Mouse (Mus musculus): ENCODE measurements around the gene Nradd. TPM values are rescaled to one million over a fixed set of nuclear protein-coding genes. Genes with fewer than 3 reads are reported as not detected.

Nradd gene
- total and polyA plus RNA-seq, 3 experiments: 1.3 to 5.8 (median 2.2) TPM

DNA sequence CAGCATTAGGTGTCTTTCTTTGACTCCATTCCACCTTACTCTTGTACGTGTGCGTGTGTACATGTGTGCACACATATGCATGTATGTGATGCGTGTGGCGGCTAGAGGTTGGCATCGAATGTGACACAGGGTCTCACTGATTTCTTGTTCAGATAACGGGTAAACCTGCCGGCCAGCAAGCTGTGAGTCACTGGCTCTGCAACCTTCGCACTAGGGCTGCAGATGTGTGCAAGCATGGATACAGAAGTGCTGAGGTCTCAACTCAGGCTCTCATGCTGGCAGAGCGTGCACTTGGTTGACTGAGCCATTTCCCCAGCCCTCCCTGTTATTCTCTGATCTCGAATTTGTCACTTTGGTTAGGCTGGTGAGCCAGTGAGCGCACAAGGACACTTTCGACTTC is 35.3 kb upstream of the Nradd start:
- ATAC-seq (ENCODE audit: extremely low read depth, insufficient number of reproducible peaks, low FRiP score, poor library complexity, severe bottlenecking): no peak
- Histone ChIP-seq H3K9me3 (replicated peaks) (no peaks in the 10 kb centered on the region), H3K27me3 (ENCODE audit: insufficient read depth, low read length) (no peaks in the 10 kb centered on the region), H3K4me3 (ENCODE audit: low read depth, low read length) (peak overlapping the region; percentile 22; the same call in 1 of the 2 replicates), H3K36me3 (replicated peaks) (peaks cover 39% of the 10 kb centered on the region), H3K4me1 (ENCODE audit: insufficient read depth, low read depth, low read length) (peaks cover 79% of the 10 kb centered on the region)
- TF ChIP-seq POLR2AphosphoS5 (IDR thresholded peaks at IDR 0.05; ENCODE audit: insufficient replicate concordance, low read depth, low read length): no peak
- no peak for TF ChIP-seq GATA2 (IDR thresholded peaks at IDR 0.05; ENCODE audit: borderline replicate concordance, low read depth, low read length)
- TF ChIP-seq TAL1 (conservative IDR thresholded peaks at IDR 0.05; ENCODE audit: low read depth, low read length): no peak
- no peak for TF ChIP-seq GATA1 (IDR thresholded peaks at IDR 0.05; ENCODE audit: borderline replicate concordance, low read length)
- no peak for TF ChIP-seq CTCF (IDR thresholded peaks at IDR 0.05; ENCODE audit: low read depth, low read length)
- no peak for DNase-seq (ENCODE audit: low spot score)

DNA sequence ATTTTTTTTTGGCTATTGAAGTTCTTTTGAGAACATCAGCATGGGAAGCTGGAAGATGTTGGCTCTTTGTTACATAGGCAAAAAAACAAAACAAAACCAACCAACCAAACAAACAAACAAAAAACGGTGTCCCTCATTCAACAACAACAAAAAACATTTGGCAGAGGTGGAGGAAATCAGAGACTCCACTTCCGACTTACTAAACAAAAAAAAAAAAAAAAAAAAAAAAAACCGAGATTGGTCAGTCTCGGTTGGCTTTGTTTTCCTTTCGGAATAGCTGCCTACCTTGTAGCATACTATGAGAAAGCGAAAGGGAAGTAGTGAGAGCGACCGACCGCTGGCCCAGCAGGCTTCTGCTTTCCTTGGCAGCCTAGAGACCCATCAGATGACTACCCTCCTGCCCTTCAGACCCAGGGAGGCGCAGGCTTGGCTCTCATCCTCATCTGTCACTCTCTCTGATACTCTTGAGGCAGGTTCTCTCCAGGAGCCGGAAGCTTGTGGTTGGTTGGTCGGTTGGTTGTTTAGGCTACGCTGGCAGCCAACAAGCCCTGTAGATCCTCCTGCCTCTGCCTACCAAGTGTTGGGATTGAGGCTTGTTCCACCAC is 33.3 kb upstream of the Nradd start:
- Histone ChIP-seq H3K9me3 (replicated peaks) (no peaks in the 10 kb centered on the region), H3K27me3 (ENCODE audit: insufficient read depth, low read length) (no peaks in the 10 kb centered on the region), H3K4me3 (ENCODE audit: low read depth, low read length) (peak overlapping the region; percentile 78), H3K36me3 (replicated peaks) (peaks cover 31% of the 10 kb centered on the region), H3K4me1 (ENCODE audit: insufficient read depth, low read depth, low read length) (peaks cover 77% of the 10 kb centered on the region)
- TF ChIP-seq CTCF (IDR thresholded peaks at IDR 0.05; ENCODE audit: low read depth, low read length): no peak
- TF ChIP-seq TAL1 (conservative IDR thresholded peaks at IDR 0.05; ENCODE audit: low read depth, low read length): no peak
- no peak for TF ChIP-seq GATA2 (IDR thresholded peaks at IDR 0.05; ENCODE audit: borderline replicate concordance, low read depth, low read length)
- TF ChIP-seq POLR2AphosphoS5 (IDR thresholded peaks at IDR 0.05; ENCODE audit: insufficient replicate concordance, low read depth, low read length): no peak
- no peak for TF ChIP-seq GATA1 (IDR thresholded peaks at IDR 0.05; ENCODE audit: borderline replicate concordance, low read length)
- no peak for ATAC-seq (ENCODE audit: extremely low read depth, insufficient number of reproducible peaks, low FRiP score, poor library complexity, severe bottlenecking)
- no peak for DNase-seq (ENCODE audit: low spot score)

DNA sequence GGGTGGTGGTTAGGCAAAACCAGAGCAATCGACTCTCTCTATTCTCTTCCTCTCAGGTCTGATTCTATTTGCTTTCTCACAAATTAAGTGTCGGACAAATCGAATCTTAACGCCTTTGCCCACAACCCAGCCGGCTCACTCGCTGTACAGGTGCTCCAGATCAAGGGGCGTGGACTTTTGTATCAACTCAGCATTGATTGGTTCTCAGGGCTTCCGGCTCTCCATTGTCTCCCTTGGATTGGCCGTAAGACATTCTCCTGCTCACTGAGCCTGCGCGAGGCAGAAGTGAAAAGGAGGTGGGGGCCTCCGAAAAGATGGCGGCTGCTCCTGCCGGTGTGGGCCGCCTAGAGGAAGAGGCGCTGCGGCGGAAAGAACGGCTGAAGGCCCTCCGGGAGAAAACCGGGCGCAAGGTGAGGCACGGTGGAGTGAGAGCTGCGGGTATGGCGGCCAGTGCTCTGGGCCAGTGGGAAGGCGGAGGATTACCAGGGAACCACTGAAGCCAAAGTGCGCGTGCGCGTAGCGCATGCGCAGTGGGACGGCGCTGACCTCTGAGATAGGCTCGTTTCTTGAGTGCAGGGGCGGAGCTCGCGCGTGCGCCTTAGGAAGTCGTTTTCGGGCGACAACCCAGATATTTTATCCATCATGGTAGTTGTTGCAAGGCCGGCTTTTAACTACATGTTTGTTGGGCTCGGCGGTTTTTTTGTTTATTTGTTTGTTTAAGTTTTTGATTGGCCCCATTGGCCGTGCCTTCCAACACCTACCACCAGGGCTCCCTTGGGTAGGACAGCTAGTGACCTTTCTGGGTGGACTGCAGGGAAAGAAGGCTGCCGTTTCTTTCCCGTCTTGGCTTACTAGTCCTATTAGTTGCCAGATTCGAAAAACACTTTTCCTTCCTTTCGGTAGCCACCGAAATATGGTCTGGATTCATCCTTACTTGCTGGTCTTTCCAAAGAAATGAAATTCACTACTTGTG is 32.3 kb upstream of the Nradd start, which contains the start of gene Ccdc12:
TSS of gene Ccdc12 (plus strand) at position 255 of the 973 bp plus-strand sequence.
- no peaks in the 10 kb centered on the region for H3K27me3 ChIP-seq (ENCODE audit: insufficient read depth, low read length)
- peaks cover 77% of the 10 kb centered on the region for H3K4me1 ChIP-seq (ENCODE audit: insufficient read depth, low read depth, low read length)
- peaks cover 30% of the 10 kb centered on the region for H3K36me3 ChIP-seq (replicated peaks)
- peak within 1 kb of the TSS; percentile 78 for H3K4me3 ChIP-seq (ENCODE audit: low read depth, low read length)
- H3K9me3 ChIP-seq (replicated peaks): no peaks in the 10 kb centered on the region
- no peak for TF ChIP-seq GATA2 (IDR thresholded peaks at IDR 0.05; ENCODE audit: borderline replicate concordance, low read depth, low read length)
- TF ChIP-seq POLR2AphosphoS5 (IDR thresholded peaks at IDR 0.05; ENCODE audit: insufficient replicate concordance, low read depth, low read length): no peak
- no peak for TF ChIP-seq TAL1 (conservative IDR thresholded peaks at IDR 0.05; ENCODE audit: low read depth, low read length)
- TF ChIP-seq CTCF (IDR thresholded peaks at IDR 0.05; ENCODE audit: low read depth, low read length): no peak
- no peak for TF ChIP-seq GATA1 (IDR thresholded peaks at IDR 0.05; ENCODE audit: borderline replicate concordance, low read length)
- peak; percentile 93 for DNase-seq (ENCODE audit: low spot score)
- ATAC-seq (ENCODE audit: extremely low read depth, insufficient number of reproducible peaks, low FRiP score, poor library complexity, severe bottlenecking): peak; percentile 71

DNA sequence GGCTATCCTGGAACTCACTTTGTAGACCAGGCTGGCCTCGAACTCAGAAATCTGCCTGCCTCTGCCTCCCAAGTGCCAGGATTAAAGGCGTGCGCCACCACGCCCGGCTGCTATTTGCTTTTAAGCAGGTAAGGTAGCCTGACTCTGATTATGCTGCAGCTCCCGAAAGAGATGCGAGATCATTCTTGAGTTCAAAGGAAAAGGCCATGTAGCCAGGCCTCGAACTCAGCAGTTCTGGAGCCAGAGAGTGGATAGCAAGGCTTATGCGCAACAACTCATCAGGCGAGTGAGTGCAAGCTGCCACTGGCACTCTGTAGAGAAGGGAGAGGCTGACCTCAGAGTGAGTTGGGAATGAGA is 31.4 kb upstream of the Nradd start:
- Histone ChIP-seq H3K27me3 (ENCODE audit: insufficient read depth, low read length) (no peaks in the 10 kb centered on the region), H3K4me3 (ENCODE audit: low read depth, low read length) (peak overlapping the region; percentile 78), H3K9me3 (replicated peaks) (no peaks in the 10 kb centered on the region), H3K36me3 (replicated peaks) (peaks cover 39% of the 10 kb centered on the region), H3K4me1 (ENCODE audit: insufficient read depth, low read depth, low read length) (peaks cover 78% of the 10 kb centered on the region)
- TF ChIP-seq GATA2 (IDR thresholded peaks at IDR 0.05; ENCODE audit: borderline replicate concordance, low read depth, low read length) (no peak), TAL1 (conservative IDR thresholded peaks at IDR 0.05; ENCODE audit: low read depth, low read length) (no peak), CTCF (IDR thresholded peaks at IDR 0.05; ENCODE audit: low read depth, low read length) (no peak), POLR2AphosphoS5 (IDR thresholded peaks at IDR 0.05; ENCODE audit: insufficient replicate concordance, low read depth, low read length) (no peak), GATA1 (IDR thresholded peaks at IDR 0.05; ENCODE audit: borderline replicate concordance, low read length) (no peak)
- DNase-seq (ENCODE audit: low spot score): no peak
- no peak for ATAC-seq (ENCODE audit: extremely low read depth, insufficient number of reproducible peaks, low FRiP score, poor library complexity, severe bottlenecking)

DNA sequence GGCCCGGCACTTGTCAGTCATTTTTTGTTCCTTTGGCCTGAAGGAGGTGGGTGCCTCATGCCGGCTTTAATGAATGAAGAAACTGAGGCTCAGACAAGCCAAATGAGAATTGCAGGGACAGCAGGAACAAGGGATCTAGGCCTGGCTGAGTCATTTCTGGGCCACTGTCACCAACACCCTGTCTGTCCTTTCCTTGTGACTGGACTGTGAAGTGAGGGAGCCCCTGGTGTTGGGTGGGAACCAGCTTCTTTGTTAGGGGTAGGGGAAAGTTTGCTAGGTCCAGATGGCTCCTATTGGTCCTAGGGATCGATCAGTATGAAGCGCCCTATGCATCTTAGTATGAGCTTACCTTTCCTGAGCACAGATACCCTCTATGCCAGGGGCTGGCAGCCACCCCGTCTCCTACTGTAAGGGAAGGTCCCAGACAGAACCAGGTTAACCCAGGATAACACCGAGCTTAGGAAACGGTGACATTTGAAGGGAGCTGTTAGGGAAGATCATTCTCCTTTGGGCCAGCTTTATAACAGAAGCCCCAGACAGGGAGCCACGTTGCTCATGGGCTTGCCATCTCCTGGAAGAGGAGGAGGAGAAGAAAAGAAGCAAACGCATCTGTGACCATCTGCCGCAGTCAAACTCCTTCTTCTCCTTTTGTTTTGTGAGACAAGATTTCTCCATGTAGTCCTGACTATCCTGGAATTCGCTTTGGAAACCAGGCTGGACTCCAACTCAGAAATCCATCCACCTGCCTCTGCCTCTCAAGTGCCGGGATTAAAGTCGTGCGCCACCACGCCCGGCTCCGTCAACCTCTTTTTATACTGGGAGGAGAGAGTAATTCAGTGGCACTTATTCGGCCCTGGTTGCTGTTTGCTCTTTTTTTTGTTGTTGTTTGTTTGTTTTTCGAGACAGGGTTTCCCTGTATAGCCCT is 30.7 kb upstream of the Nradd start:
- DNase-seq (ENCODE audit: low spot score) (no peak), ATAC-seq (ENCODE audit: extremely low read depth, insufficient number of reproducible peaks, low FRiP score, poor library complexity, severe bottlenecking) (no peak)
- H3K27me3 ChIP-seq (ENCODE audit: insufficient read depth, low read length): no peaks in the 10 kb centered on the region
- no peaks in the 10 kb centered on the region for H3K9me3 ChIP-seq (replicated peaks)
- peaks cover 76% of the 10 kb centered on the region for H3K4me1 ChIP-seq (ENCODE audit: insufficient read depth, low read depth, low read length)
- H3K4me3 ChIP-seq (ENCODE audit: low read depth, low read length): peak overlapping the region; percentile 86; the same call in 1 of the 2 replicates
- no peak for TF ChIP-seq CTCF (IDR thresholded peaks at IDR 0.05; ENCODE audit: low read depth, low read length)
- no peak for TF ChIP-seq POLR2AphosphoS5 (IDR thresholded peaks at IDR 0.05; ENCODE audit: insufficient replicate concordance, low read depth, low read length)
- no peak for TF ChIP-seq GATA2 (IDR thresholded peaks at IDR 0.05; ENCODE audit: borderline replicate concordance, low read depth, low read length)
- no peak for TF ChIP-seq TAL1 (conservative IDR thresholded peaks at IDR 0.05; ENCODE audit: low read depth, low read length)
- H3K36me3 ChIP-seq (replicated peaks): peaks cover 41% of the 10 kb centered on the region
